Mouse (Mus musculus): ENCODE measurements around the gene Rpl9-ps6. TPM values are rescaled to one million over a fixed set of nuclear protein-coding genes. Genes with fewer than 3 reads are reported as not detected.

Gene Rpl9-ps6
- polyA plus RNA-seq, 1 experiment from 2014 or later, result 138 TPM

GRCm38 (mm10) chr19:32506514-32506913, 40.1 kb upstream of the Rpl9-ps6 start:
- Histone ChIP-seq H3K27me3 (ENCODE audit: control insufficient read depth, insufficient read depth, low read length) (no peaks in the 10 kb centered on the region), H3K4me2 (replicated peaks; ENCODE audit: low read depth) (no peak overlapping the region), H3K9ac (ENCODE audit: low read length) (no peak overlapping the region), H3K4me3 (ENCODE audit: low read depth, low read length) (no peak overlapping the region), H3K36me3 (ENCODE audit: control insufficient read depth, insufficient read depth, low read length) (no peaks in the 10 kb centered on the region), H3K27ac (replicated peaks) (no peak overlapping the region), H3K4me1 (replicated peaks; ENCODE audit: control insufficient read depth, insufficient read depth) (no peaks in the 10 kb centered on the region), H3K9me3 (ENCODE audit: control insufficient read depth, low read length) (no peaks in the 10 kb centered on the region)
- 80% methylated on average over 5 of the region's 5 CpGs for WGBS
- no peak for TF ChIP-seq EP300 (optimal IDR thresholded peaks at IDR 0.05)
- TF ChIP-seq CTCF (IDR thresholded peaks at IDR 0.05; ENCODE audit: low read depth), result no peak
- ATAC-seq (ENCODE audit: low FRiP score, low TSS enrichment) (no peak), DNase-seq (ENCODE audit: low spot score) (no peak)

- ATAC-seq (ENCODE audit: low FRiP score, low TSS enrichment) (no peak), DNase-seq (ENCODE audit: low spot score) (no peak)
- no peaks in the 10 kb centered on the region for H3K27me3 ChIP-seq (ENCODE audit: control insufficient read depth, insufficient read depth, low read length)
- WGBS, result 83% methylated on average over 8 of the region's 8 CpGs
- H3K9me3 ChIP-seq (ENCODE audit: control insufficient read depth, low read length), result no peaks in the 10 kb centered on the region
- no peak overlapping the region for H3K9ac ChIP-seq (ENCODE audit: low read length)
- H3K4me1 ChIP-seq (replicated peaks; ENCODE audit: control insufficient read depth, insufficient read depth), result no peaks in the 10 kb centered on the region
- H3K27ac ChIP-seq (replicated peaks), result no peak overlapping the region
- no peak for TF ChIP-seq EP300 (optimal IDR thresholded peaks at IDR 0.05)
- TF ChIP-seq CTCF (IDR thresholded peaks at IDR 0.05; ENCODE audit: low read depth), result no peak
- H3K4me3 ChIP-seq (ENCODE audit: low read depth, low read length), result no peak overlapping the region
- H3K36me3 ChIP-seq (ENCODE audit: control insufficient read depth, insufficient read depth, low read length), result no peaks in the 10 kb centered on the region
- H3K4me2 ChIP-seq (replicated peaks; ENCODE audit: low read depth), result no peak overlapping the region
Measured at GRCm38 (mm10) chr19:32506081-32506480, 39.7 kb upstream of the Rpl9-ps6 start.

- ATAC-seq (ENCODE audit: low FRiP score, low TSS enrichment), result no peak
- no peak for DNase-seq (ENCODE audit: low spot score)
- Histone ChIP-seq H3K27me3 (ENCODE audit: control insufficient read depth, insufficient read depth, low read length) (no peaks in the 10 kb centered on the region), H3K9ac (ENCODE audit: low read length) (no peak overlapping the region), H3K9me3 (ENCODE audit: control insufficient read depth, low read length) (no peaks in the 10 kb centered on the region), H3K4me2 (replicated peaks; ENCODE audit: low read depth) (no peak overlapping the region), H3K36me3 (ENCODE audit: control insufficient read depth, insufficient read depth, low read length) (peaks cover 2% of the 10 kb centered on the region), H3K27ac (replicated peaks) (no peak overlapping the region), H3K4me3 (ENCODE audit: low read depth, low read length) (no peak overlapping the region), H3K4me1 (replicated peaks; ENCODE audit: control insufficient read depth, insufficient read depth) (no peaks in the 10 kb centered on the region)
- WGBS, result 79% methylated on average over 6 of the region's 6 CpGs
- TF ChIP-seq CTCF (IDR thresholded peaks at IDR 0.05; ENCODE audit: low read depth) (peak; percentile 81), EP300 (optimal IDR thresholded peaks at IDR 0.05) (no peak)
Measured at GRCm38 (mm10) chr19:32501414-32501813, 35.0 kb upstream of the Rpl9-ps6 start.

GRCm38 (mm10) chr19:32498002-32498401, 31.6 kb upstream of the Rpl9-ps6 start:
- H3K4me1 ChIP-seq (replicated peaks; ENCODE audit: control insufficient read depth, insufficient read depth), result no peaks in the 10 kb centered on the region

GRCm38 (mm10) chr19:32497411-32497810, 31.0 kb upstream of the Rpl9-ps6 start:
- no peak for TF ChIP-seq EP300 (optimal IDR thresholded peaks at IDR 0.05)
- Histone ChIP-seq H3K9me3 (ENCODE audit: control insufficient read depth, low read length) (no peaks in the 10 kb centered on the region), H3K36me3 (ENCODE audit: control insufficient read depth, insufficient read depth, low read length) (peaks cover 2% of the 10 kb centered on the region), H3K4me2 (replicated peaks; ENCODE audit: low read depth) (no peak overlapping the region), H3K27ac (replicated peaks) (no peak overlapping the region), H3K27me3 (ENCODE audit: control insufficient read depth, insufficient read depth, low read length) (no peaks in the 10 kb centered on the region), H3K9ac (ENCODE audit: low read length) (no peak overlapping the region), H3K4me1 (replicated peaks; ENCODE audit: control insufficient read depth, insufficient read depth) (no peaks in the 10 kb centered on the region), H3K4me3 (ENCODE audit: low read depth, low read length) (no peak overlapping the region)
- DNase-seq (ENCODE audit: low spot score) (no peak), ATAC-seq (ENCODE audit: low FRiP score, low TSS enrichment) (no peak)
- WGBS, result 80% methylated on average over 6 of the region's 6 CpGs

More at GRCm38 (mm10) chr19:32498002-32498401, 31.6 kb upstream of the Rpl9-ps6 start:
- Histone ChIP-seq H3K27ac (replicated peaks) (no peak overlapping the region), H3K9me3 (ENCODE audit: control insufficient read depth, low read length) (no peaks in the 10 kb centered on the region), H3K4me2 (replicated peaks; ENCODE audit: low read depth) (no peak overlapping the region), H3K4me3 (ENCODE audit: low read depth, low read length) (no peak overlapping the region), H3K27me3 (ENCODE audit: control insufficient read depth, insufficient read depth, low read length) (no peaks in the 10 kb centered on the region), H3K9ac (ENCODE audit: low read length) (no peak overlapping the region), H3K36me3 (ENCODE audit: control insufficient read depth, insufficient read depth, low read length) (peaks cover 2% of the 10 kb centered on the region)
- ATAC-seq (ENCODE audit: low FRiP score, low TSS enrichment) (no peak), DNase-seq (ENCODE audit: low spot score) (no peak)
- TF ChIP-seq CTCF (IDR thresholded peaks at IDR 0.05; ENCODE audit: low read depth) (no peak), EP300 (optimal IDR thresholded peaks at IDR 0.05) (no peak)
- WGBS, result 94% methylated on average over 5 of the region's 5 CpGs

GRCm38 (mm10) chr19:32495034-32495433, 28.7 kb upstream of the Rpl9-ps6 start:
- H3K36me3 ChIP-seq (ENCODE audit: control insufficient read depth, insufficient read depth, low read length), result peaks cover 2% of the 10 kb centered on the region
- no peak overlapping the region for H3K4me2 ChIP-seq (replicated peaks; ENCODE audit: low read depth)
- TF ChIP-seq EP300 (optimal IDR thresholded peaks at IDR 0.05) (no peak), CTCF (IDR thresholded peaks at IDR 0.05; ENCODE audit: low read depth) (no peak)
- H3K27me3 ChIP-seq (ENCODE audit: control insufficient read depth, insufficient read depth, low read length), result no peaks in the 10 kb centered on the region
- H3K9me3 ChIP-seq (ENCODE audit: control insufficient read depth, low read length), result no peaks in the 10 kb centered on the region
- ATAC-seq (ENCODE audit: low FRiP score, low TSS enrichment) (no peak), DNase-seq (ENCODE audit: low spot score) (no peak)
- H3K4me1 ChIP-seq (replicated peaks; ENCODE audit: control insufficient read depth, insufficient read depth), result no peaks in the 10 kb centered on the region
- no peak overlapping the region for H3K4me3 ChIP-seq (ENCODE audit: low read depth, low read length)
- 77% methylated on average over 11 of the region's 11 CpGs for WGBS
- H3K9ac ChIP-seq (ENCODE audit: low read length), result no peak overlapping the region
- no peak overlapping the region for H3K27ac ChIP-seq (replicated peaks)
